Mouse (Mus musculus): Measurements from ENCODE around the gene L3mbtl4. TPM values are rescaled to one million over a fixed set of nuclear protein-coding genes. Genes with fewer than 3 reads are reported as not detected.

The L3mbtl4 gene
- total RNA-seq, 2 experiments from 2014 or later = not detected

DNA sequence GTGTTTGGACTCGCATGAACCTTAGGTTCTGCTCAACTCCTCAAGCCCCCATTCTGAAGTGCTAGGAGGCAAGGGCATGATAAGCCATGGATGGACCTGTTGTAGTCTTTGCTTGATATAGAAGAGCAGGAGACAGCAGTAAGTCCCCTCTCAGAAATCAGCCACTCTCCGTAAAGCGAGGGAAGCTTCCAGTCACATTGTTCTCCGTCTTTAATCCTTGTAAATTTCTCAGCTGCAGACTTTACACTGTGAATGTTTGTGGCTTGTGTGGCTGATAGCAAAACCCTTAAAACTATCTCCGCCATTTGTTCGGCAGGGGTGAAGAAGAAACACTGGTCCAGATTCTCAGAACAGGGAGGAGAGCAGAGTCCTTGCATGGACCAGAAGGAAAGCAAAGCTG lies 552.7 kb downstream of the L3mbtl4 start, which contains the start of gene Tmem200c:
Gene Tmem200c (plus strand): TSS at position 301 of the 400 bp plus-strand sequence.
- intact Hi-C loops (cut with DNase I; ENCODE audit: low total_unique reads) = no loop called here
- no peak for DNase-seq
